Mouse (Mus musculus) hindbrain, embryonic 11.5 days (tissue): Measurements from ENCODE around the gene Nuak2. TPM values are rescaled to one million over a fixed set of nuclear protein-coding genes. Genes with fewer than 3 reads are reported as not detected.

Source experiments
- ATAC-seq: fragments of 200-750 bp; cut with Nextera tagmentation; 2 replicates; pipeline ENCODE4 v1.8.0; 2017; ENCODE audit warnings: mild to moderate bottlenecking, moderate TSS enrichment, moderate library complexity; ENCODE audit not compliant: low FRiP score
- DNase-seq: peaks from one replicate; pipeline ENCODE4 v3.0.0-alpha.2; 2015; ENCODE audit warnings: low spot score
- H3K27ac ChIP-seq: fragments of 300-500 bp; sonication (generic); 2 replicates; pipeline ENCODE4 v1.5.1; 2014; ENCODE audit warnings: mild to moderate bottlenecking, low read depth, low read length
- H3K27me3 ChIP-seq: fragments of 300-500 bp; sonication (generic); 2 replicates; pipeline ENCODE4 v1.6.1; 2014; ENCODE audit warnings: mild to moderate bottlenecking, low read length, moderate library complexity, mixed read lengths; ENCODE audit not compliant: control insufficient read depth, insufficient read depth
- H3K36me3 ChIP-seq: fragments of 300-500 bp; sonication (generic); 2 replicates; pipeline ENCODE4 v1.6.1; 2014; ENCODE audit warnings: mild to moderate bottlenecking, low read length, moderate library complexity, mixed read lengths; ENCODE audit not compliant: control insufficient read depth, insufficient read depth
- H3K4me1 ChIP-seq: fragments of 300-500 bp; sonication (generic); replicated peaks from 2 replicates; pipeline ENCODE4 v1.6.1; 2014; ENCODE audit warnings: low read length, mixed read lengths; ENCODE audit not compliant: control insufficient read depth, insufficient read depth
- H3K4me2 ChIP-seq: fragments of 300-500 bp; sonication (generic); replicated peaks from 2 replicates; pipeline ENCODE4 v1.6.1; 2014; ENCODE audit warnings: mild to moderate bottlenecking, low read depth, low read length
- H3K4me3 ChIP-seq: fragments of 300-500 bp; sonication (generic); 2 replicates; pipeline ENCODE4 v1.5.1; 2014; ENCODE audit warnings: low read depth, low read length
- H3K9ac ChIP-seq: fragments of 300-500 bp; sonication (generic); 2 replicates; pipeline ENCODE4 v1.6.1; 2014; ENCODE audit warnings: low read depth, low read length
- H3K9me3 ChIP-seq: fragments of 300-500 bp; sonication (generic); 2 replicates; pipeline ENCODE4 v1.6.1; 2016; ENCODE audit warnings: low read length; ENCODE audit not compliant: control insufficient read depth
- WGBS: fragments of 180-500 bp; shearing (Covaris S2); extraction: QIAGEN DNeasy Blood & Tissue Kit; methylation state at CpG from one replicate; pipeline ENCODE4 v1.1.7; 2014; 5-methylcytosine and 5-hydroxymethylcytosine counted together
- polyA plus RNA-seq: library from polyadenylated mRNA; unstranded; fragments of >200 nt; fragmentation: Nextera tagmentation; extraction: Ambion mirVana; gene quantifications from 2 replicates; pipeline ENCODE4 v1.2.1, GENCODE M21; 2014

The Nuak2 gene
- polyA plus RNA-seq, 1 experiment from 2014 or later, result 33.1 TPM

DNA sequence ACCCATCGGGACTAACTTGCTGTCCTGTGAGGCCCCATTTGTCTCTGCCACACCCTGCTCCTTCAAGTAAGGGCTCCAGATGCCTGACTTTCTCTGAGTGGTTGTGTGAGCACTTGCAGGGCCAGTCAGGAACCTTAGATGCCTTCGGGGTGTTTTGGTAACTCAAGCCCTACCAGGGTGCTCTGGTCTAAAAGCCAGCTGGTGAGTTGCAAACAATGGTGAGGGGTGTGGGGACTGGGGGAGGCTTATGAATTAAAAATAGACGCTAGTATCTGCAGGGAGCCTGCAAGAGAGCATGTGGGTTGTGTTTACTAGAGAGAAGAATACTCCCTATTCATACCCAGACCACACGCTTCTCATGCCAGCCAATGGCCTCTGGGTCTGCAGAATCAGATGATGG, 59.3 kb downstream of the Nuak2 start:
- 39% methylated on average over 4 of the region's 4 CpGs for WGBS
- H3K4me3 ChIP-seq, result no peak overlapping the region
- peaks cover 8% of the 10 kb centered on the region; the same call in 1 of the 2 replicates for H3K36me3 ChIP-seq
- H3K27me3 ChIP-seq, result no peaks in the 10 kb centered on the region
- H3K9ac ChIP-seq, result no peak overlapping the region
- ATAC-seq, result no peak
- H3K4me2 ChIP-seq, result no peak overlapping the region
- peaks cover 18% of the 10 kb centered on the region for H3K4me1 ChIP-seq
- no peak for DNase-seq
- H3K27ac ChIP-seq, result peak overlapping the region; percentile 25; the same call in 1 of the 2 replicates
- no peaks in the 10 kb centered on the region for H3K9me3 ChIP-seq

DNA sequence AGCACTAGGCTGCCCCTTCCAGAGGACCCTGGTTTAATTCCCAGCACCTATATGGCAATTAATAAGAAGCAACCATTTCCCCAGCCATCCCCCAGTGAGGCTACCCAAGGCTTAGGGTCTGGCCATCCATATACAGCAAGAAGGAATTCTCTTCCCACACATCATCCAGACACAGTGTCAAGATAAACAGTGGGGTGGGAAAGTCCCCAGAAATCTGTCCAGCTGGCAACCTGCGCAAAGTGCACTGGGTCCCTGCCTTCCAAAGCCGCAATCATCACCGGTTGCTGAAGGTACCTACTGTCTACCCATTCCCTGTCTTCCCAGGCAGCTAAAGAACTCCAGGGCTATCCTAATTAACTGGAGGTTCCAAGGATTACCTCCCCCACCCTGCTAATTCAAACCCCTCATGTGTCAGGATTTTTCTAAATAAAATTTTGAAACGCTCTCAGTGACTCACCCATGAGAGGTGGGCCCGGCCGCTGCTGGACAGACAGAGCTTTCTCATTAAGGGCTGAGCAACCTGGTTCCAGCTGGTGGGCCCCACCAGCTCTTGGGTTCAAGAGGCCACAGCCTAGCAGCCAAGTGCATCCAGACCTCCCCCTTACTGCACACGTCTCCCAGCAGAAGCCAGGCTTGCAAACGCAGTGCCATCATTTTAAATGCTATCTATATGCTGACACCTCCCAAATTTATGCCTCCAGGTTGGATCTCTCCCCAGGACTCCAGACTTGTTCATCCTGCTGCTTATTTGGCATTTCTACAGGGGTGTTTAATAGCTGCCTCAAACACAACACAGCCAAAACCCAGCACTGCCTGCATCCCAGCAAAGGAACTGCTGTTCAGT, 60.5 kb downstream of the Nuak2 start:
- Histone ChIP-seq H3K27ac (no peak overlapping the region; the same call in 1 of the 2 replicates), H3K9me3 (no peaks in the 10 kb centered on the region), H3K27me3 (no peaks in the 10 kb centered on the region), H3K4me2 (no peak overlapping the region), H3K4me3 (no peak overlapping the region), H3K4me1 (peaks cover 18% of the 10 kb centered on the region), H3K9ac (no peak overlapping the region), H3K36me3 (peaks cover 8% of the 10 kb centered on the region; the same call in 1 of the 2 replicates)
- 84% methylated on average over 8 of the region's 8 CpGs for WGBS
- DNase-seq (no peak), ATAC-seq (no peak)

DNA sequence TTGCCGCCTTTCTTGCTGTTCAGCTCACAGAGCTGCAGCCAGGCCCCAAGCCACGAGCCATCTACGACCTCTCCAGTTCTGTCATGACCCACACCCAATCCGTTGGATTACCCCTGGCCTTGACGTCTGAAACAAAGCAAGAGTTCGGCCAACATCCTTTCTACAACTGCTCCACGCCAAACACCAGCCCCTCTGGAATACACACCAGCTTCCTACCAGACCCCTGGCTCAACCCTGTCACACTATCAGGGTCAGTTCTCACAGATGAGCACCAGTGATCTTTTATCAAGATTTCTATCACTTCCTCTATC, 61.1 kb downstream of the Nuak2 start:
- Histone ChIP-seq H3K9ac (no peak overlapping the region), H3K9me3 (no peaks in the 10 kb centered on the region), H3K4me1 (peaks cover 14% of the 10 kb centered on the region), H3K27ac (no peak overlapping the region; the same call in 1 of the 2 replicates), H3K27me3 (no peaks in the 10 kb centered on the region), H3K4me3 (no peak overlapping the region), H3K36me3 (peaks cover 8% of the 10 kb centered on the region; the same call in 1 of the 2 replicates), H3K4me2 (no peak overlapping the region)
- DNase-seq, result no peak
- no peak for ATAC-seq
- WGBS, result 81% methylated on average over 7 of the region's 7 CpGs

DNA sequence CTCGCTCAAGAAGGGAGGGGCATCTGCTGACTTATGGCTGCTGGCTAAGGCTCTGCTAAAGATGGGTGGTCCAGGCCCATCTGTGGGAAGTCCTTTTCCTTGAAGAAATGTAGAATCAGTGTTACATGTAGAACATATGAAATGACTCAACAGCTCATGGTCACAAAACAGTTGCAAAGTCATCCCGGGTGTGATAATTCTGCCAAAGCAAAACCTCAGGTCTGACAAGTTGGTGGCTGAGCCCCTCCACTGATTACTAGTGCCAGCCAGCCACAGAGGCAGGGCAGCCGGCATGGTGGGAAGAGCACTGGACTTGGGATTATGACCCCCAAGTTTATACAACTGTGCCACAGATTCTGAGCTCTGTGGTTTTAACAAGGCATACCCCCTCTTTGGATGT, 61.9 kb downstream of the Nuak2 start:
- WGBS, result 90% methylated on average over 3 of the region's 3 CpGs
- Histone ChIP-seq H3K36me3 (peaks cover 8% of the 10 kb centered on the region; the same call in 1 of the 2 replicates), H3K4me2 (no peak overlapping the region), H3K27ac (no peak overlapping the region), H3K4me3 (no peak overlapping the region), H3K9me3 (no peaks in the 10 kb centered on the region), H3K27me3 (no peaks in the 10 kb centered on the region), H3K9ac (no peak overlapping the region), H3K4me1 (peaks cover 6% of the 10 kb centered on the region)
- ATAC-seq (no peak), DNase-seq (no peak)

DNA sequence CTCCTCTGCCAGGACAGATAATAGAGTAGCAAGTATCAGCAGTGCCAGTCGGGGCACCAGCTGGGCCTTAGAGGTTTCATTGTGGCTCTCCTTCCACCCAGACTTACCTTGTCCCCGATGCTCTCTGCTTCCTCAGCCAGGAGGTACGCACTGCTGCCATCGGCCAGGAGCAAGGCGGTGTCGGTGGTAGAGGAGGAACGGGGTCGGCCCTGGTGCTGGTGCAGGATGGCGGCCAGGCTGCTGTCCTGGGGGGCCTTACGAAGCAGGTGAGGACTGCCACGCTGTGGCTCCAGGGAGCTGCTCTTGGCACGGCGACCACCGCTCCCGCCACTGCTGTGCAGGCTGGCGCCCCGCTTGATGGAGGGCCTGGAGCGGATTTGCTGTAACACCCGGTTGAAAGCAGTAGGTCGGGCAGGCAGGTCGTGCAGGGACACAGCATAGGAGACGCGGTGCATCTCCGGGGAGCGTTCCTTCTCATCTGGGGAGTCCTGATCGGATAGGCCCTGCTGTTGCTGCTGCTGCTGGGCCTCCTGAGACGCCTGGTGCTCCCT, 64.7 kb downstream of the Nuak2 start:
- ATAC-seq (no peak), DNase-seq (no peak)
- H3K36me3 ChIP-seq, result peaks cover 6% of the 10 kb centered on the region; the same call in 1 of the 2 replicates
- no peak overlapping the region for H3K9ac ChIP-seq
- H3K4me1 ChIP-seq, result peaks cover 7% of the 10 kb centered on the region; the same call in 1 of the 2 replicates
- 86% methylated on average over 27 of the region's 27 CpGs for WGBS
- no peak overlapping the region for H3K4me3 ChIP-seq
- no peaks in the 10 kb centered on the region for H3K9me3 ChIP-seq
- no peak overlapping the region for H3K4me2 ChIP-seq
- H3K27me3 ChIP-seq, result no peaks in the 10 kb centered on the region
- H3K27ac ChIP-seq, result no peak overlapping the region

DNA sequence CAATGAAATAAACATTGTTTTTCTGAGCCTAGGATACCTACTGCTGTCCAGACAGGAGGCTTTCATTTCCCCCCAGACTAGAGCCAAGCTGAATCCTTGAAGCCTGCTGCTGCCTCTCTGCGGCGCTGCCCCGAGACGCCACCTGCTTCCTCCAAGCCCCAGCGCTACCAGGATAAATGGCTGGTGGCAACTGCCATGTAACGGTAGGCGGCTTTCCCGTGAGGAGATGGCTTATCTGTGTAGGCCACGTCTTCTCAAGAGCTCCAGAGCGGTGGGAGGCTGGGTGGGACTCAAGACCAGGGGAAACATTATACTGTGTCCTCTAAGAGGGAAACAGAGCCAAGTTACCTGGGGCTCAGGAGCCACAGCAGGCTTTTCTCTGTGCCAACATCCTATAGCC, 66.0 kb downstream of the Nuak2 start:
- no peak for DNase-seq
- ATAC-seq, result no peak
- peaks cover 6% of the 10 kb centered on the region; the same call in 1 of the 2 replicates for H3K36me3 ChIP-seq
- 80% methylated on average over 10 of the region's 10 CpGs for WGBS
- H3K27ac ChIP-seq, result no peak overlapping the region
- H3K4me3 ChIP-seq, result no peak overlapping the region
- H3K9ac ChIP-seq, result no peak overlapping the region
- peaks cover 10% of the 10 kb centered on the region; the same call in 1 of the 2 replicates for H3K4me1 ChIP-seq
- no peaks in the 10 kb centered on the region for H3K27me3 ChIP-seq
- no peaks in the 10 kb centered on the region for H3K9me3 ChIP-seq
- no peak overlapping the region for H3K4me2 ChIP-seq

Other genes with a start within 250 kb of the Nuak2 start
- 9.2 and 11.0 TPM in 2 replicates for gene Mfsd4a, start 248.1 kb upstream of the Nuak2 start, polyA plus RNA-seq
- 0.82 and 1.1 TPM in 2 replicates for gene Cdk18, start 176.4 kb upstream of the Nuak2 start, polyA plus RNA-seq
- gene Lemd1, start 124.7 kb upstream of the Nuak2 start, polyA plus RNA-seq, result 8.9 and 11.3 TPM in 2 replicates
- gene AC124108.1, start 124.7 kb upstream of the Nuak2 start, polyA plus RNA-seq, result 2.9 and 4.8 TPM in 2 replicates
- gene Gm10188, start 86.4 kb upstream of the Nuak2 start, polyA plus RNA-seq, result not detected in 2 replicates
- 2.9 and 3.0 TPM in 2 replicates for gene Klhdc8a, start 17.5 kb upstream of the Nuak2 start, polyA plus RNA-seq
- gene Tmcc2, start 75.2 kb downstream of the Nuak2 start, polyA plus RNA-seq, result 12.0 and 14.1 TPM in 2 replicates
- 11.5 and 12.3 TPM in 2 replicates for gene Dstyk, start 101.4 kb downstream of the Nuak2 start, polyA plus RNA-seq
- 58.5 and 65.3 TPM in 2 replicates for gene Rbbp5, start 161.2 kb downstream of the Nuak2 start, polyA plus RNA-seq
- gene Tmem81, start 190.1 kb downstream of the Nuak2 start, polyA plus RNA-seq, result 1.3 TPM in 2 replicates
- 45.9 and 68.9 TPM in 2 replicates for gene Cntn2, start 227.1 kb downstream of the Nuak2 start, polyA plus RNA-seq